Mouse (Mus musculus): ENCODE data around the gene Tdg. TPM values are rescaled to one million over a fixed set of nuclear protein-coding genes. Genes with fewer than 3 reads are reported as not detected.
"Not testable (repeated sequence)": the region's sequence is repeated elsewhere in the genome, so short reads cannot be mapped to it uniquely, and the experiment has no call there.

Gene Tdg
- total RNA-seq (2021), result 10 to 100 TPM; 53.0 to 63.8 TPM
- long read RNA-seq, experiment 1, transcript Tdg-208 (10 exons, 3,502 nt), result major isoform, 40 of 54 reads
- long read RNA-seq, experiment 1, partial matches to known transcripts, result 3 of 54 reads
- long read RNA-seq, experiment 1, other reads (novel, unspliced or antisense), result 8 of 54 reads
- long read RNA-seq, experiment 2, transcript Tdg-201 (10 exons, 2,959 nt), result minor isoform, 11 of 124 reads
- long read RNA-seq, experiment 2, transcript Tdg-208 (10 exons, 3,502 nt), result major isoform, 84 of 124 reads
- long read RNA-seq, experiment 2, partial matches to known transcripts, result 8 of 124 reads
- long read RNA-seq, experiment 2, other reads (novel, unspliced or antisense), result 20 of 124 reads

DNA sequence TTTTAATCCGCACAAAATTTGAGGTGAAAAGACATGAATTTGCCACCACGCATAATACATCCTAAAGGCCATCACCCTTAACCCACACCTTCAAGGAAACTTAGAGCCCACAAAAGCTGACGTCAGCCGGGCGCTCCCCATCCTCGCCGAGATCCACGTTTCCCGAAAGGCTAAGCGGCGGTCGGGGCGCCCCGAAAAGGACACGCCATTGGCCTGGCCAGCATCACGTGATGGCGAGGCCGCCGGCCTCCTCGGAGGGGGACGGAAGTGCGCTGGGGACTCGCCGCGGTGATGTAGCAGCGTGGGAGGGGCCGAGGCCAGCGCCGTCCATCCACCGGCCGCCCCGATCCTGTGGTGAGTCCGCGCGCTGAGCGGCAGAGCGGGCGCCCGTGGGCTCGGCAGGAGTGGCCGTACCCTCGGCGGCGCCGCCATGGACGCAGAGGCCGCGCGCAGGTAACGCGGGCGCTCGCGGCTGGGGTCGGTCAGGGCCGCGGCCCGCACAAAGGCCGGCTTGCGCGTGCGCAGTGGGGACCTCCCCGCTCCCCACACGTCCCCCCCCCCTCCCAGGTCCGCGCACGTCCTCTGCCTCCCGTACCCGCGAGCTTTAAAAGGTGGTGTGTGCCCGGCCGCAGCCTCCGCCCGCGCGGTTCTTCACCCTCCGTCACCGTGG is at the start of gene Tdg:
Tdg (plus strand) TSS at position 243 of the 670 bp plus-strand sequence.
- peak; percentile 68 to 86 for DNase-seq (ENCODE audit: low spot score in 2 of 2)

DNA sequence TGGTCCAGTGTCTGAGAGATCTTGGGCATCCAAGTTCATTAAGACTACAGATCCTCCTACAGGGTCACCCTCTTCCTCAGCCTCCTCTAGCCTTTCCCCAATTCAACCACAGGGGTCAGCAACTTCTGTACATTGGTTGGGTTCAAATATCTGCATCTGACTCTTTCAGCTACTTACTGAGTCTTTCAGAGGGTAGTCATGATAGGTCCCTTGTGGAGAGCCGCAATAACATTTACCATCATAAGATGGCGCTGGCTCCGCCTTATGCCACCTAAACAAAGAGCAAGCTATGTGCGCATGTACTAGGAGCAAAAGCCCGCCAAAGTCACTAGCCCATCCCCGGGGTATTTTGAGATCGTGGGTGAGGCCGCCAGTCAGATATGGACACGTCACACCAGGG is 40.0 kb upstream of the Tdg start:
- not testable (repeated sequence) for DNase-seq (ENCODE audit: low spot score in 2 of 2)

DNA sequence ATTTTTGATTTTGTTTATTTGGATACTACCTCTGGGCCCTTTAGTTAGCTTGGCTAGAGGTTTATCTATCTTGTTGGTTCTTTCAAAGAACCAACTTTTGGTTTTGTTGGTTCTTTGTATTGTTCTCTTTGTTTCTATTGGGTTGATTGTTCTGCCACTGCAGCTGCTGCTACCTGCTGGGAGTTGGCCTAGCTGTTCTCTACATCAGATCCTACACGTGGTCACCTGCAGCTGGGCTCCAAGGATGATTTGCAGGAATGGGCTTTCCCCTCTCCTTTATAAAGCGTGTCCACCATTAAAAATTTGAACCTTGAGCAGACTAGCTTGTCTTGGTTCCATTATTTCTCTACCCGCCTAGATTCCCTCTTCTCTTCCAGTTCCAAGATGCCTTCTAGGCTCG is 35.2 kb upstream of the Tdg start:
- not testable (repeated sequence) for DNase-seq (ENCODE audit: low spot score in 2 of 2)

DNA sequence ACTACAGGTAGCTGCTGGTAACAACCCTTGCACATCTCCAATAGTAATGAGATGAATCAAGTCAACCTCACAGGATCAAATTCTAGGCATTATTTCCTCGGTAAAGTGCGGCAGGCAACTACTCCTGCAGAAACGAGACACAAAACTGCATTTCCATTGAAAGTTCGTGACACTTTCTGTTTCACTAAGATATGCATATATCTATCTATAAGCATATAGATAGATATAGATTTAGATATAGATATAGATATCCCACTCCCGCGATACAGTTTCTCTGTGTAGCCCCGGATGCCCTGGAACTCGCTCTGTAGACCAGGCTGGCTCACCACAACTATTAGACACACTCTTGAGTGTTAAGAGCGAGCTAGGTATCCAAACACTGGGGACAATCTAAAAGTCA is 7.4 kb upstream of the Tdg start:
- no peak for DNase-seq (ENCODE audit: low spot score in 2 of 2)

DNA sequence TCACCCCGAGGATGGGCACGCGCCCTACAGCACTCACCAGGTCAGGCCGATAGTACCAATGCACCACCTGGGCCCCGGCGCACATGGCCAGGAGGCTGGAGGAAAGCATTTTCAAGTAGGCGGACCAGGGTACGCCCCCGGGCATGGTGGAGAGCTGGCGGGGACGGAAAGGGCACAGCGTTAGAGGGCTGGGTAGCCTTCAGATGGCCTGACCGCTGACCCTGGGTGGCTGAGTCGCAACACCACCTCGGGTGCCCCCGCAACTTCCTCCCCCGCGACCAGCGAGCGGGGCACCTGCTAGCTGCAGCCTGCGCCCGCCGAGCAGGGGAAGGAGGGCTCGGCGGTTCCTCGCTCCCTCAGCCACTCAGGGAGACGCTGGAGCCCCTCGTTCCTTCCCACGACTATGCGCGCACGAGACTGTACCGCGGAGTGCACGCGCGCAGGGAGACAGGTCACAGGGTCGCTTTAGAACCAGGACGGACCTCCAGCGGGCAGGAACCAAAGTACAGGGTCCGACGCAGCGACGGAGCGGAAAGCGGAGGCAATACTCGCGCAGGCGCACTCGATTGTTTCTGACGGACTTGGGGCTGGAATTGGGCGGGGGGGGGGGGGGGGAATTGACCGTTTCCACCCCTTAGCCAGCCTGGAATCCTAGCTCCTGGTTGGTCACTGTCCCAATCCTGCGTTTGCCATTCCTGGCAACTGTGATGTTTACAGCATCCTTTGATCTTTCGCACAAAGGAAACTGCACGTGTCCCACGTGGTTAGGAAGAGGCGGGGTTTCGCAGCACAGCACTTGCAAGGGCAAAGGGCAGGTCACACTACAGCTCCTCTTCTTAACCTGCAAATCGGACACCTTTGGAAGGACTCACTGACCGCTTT is 6.7 kb upstream of the Tdg start, which contains the start of gene 1190007I07Rik:
1190007I07Rik (minus strand) TSS at position 558 of the 882 bp plus-strand sequence.
- peak; percentile 69 to 78 for DNase-seq (ENCODE audit: low spot score in 2 of 2)

DNA sequence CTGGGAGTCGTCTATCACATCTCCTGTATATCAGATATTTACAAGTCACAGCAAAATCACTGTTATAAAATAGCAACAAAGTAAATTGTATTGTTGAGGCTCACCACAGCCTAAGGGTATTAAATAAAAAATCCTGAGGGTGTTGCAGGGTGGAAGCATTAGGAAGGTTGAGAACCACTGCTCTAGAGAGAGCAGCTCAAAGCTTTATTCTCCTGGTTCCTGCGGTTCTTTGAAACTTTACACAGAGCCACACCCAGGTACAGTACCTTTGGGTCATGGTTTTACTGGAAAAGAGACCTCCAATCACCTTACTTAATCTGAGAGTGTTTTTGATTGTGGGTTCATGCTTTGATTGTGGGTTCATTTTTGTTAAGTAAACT is 6.1 kb upstream of the Tdg start:
- not testable (repeated sequence) for DNase-seq (ENCODE audit: low spot score in 2 of 2)

DNA sequence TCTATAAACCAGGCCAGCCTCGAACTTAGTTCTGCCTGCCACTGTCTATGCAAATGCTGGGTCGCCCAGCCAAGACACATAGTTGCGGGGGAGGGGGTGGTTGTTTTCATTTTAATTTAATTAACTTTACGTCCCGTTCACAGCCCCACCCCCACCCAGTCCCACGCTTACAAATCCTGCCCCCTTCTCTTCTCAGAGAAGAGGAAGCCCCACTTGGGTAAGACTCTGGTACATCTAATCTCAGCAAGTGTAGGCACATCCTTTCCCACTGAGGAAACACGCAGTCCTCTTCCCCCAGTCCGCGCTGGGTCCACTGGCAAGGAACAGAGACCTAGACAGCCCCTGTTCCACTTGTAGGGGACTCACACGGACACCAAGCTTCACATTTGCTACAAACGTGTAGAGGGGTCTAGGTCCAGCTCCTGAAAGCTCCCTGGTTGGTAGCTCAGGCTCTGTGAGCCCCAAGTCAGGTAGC is 480 bp upstream of the Tdg start:
- no peak for DNase-seq (ENCODE audit: low spot score in 2 of 2)

DNA sequence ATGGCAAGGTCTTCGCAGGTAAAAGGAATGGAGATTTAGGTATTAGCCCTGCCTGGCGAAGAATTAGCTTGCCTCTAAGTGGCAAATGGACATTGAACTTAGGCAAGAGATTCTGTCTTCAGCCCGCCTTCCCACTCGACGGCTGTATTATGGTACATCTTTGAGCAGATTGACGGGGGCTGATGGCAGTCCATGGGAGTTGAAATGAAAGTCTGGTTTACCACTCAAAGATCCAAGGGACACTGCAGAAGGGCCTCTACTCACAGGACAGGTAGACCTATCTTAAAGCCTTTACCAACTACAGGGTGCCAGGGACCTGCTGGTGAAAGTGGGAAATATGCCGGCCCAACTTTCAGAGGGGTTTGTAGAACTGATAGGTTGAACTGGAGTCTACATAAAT is 869 bp downstream of the Tdg start:
- no peak for DNase-seq (ENCODE audit: low spot score in 2 of 2)

DNA sequence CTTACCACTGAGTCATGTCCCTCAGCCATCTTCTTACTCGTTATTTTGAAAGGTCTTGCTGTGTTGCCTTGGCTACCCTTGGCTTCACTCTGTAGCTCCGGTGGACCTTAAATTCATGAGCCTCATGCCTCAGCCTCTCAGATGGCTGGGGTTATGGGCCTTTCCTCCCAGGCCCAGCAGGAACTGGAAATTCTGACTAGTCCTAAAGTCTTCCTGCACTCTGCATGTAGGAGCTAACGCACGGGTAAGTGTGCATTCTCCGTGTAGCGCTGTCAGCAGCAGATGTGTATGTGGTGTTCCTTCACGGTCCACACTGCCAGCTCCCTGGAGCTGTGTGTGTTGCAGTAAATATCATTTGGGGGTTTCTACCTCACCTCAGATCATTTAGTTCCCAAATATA is 1.5 kb downstream of the Tdg start:
- DNase-seq (ENCODE audit: low spot score in 2 of 2), result no peak

DNA sequence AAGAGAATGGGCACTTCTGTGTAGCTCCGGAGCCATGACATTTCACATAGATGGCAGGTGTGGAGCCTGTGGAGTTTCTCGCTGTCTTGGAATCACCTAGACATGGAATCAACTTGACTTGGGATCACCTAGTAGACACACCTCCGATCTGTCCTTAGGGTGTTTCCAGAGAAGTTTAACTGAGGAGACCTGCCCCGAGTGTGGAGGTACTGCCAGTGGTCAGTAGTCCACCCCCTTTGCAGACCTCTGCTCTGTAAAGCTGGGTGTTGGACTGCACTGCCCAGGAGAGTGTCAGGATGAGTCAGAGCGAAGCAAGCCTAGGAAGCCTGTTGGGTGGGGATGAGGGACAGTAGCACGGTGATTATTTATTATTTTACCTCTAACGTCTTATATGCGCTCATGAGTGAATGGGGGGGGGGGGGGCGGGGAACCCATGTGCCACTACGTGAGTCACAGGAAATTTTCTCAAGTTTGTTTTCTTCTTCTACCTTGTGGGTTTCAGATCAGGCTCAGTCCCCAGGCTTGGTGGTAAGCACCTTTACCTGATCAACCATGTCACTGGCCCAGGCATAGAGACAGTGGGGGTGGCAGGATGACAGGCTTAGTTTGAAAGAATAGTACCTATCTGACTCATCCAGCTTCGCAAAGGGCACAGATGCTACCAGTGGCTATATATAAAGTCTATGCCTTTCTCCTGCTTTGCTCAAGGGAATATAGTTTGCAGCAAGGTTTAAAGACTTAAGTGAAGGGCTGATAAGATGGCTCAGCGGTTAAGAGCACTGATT is 3.1 kb downstream of the Tdg start:
- no peak for DNase-seq (ENCODE audit: low spot score in 2 of 2)

DNA sequence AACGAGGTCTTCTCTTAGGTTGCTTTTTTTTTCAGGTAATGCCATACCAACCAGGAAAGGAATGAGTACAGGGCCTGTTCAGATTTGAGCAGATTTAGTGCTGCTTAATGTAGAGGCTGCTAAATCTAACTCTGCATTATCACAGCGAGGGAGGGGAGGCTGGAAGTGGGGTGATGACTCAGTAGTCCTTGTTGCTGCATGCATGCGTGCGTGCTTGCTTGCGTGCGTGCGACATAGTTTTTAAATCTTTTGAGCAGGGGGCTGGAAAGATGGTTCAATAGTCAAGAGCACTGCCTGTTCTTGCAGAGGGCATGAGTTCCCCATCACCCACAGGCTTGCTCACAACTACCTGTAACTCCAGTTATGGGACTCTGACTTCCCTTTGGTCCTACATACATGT is 4.7 kb downstream of the Tdg start:
- DNase-seq (ENCODE audit: low spot score in 2 of 2), result no peak

DNA sequence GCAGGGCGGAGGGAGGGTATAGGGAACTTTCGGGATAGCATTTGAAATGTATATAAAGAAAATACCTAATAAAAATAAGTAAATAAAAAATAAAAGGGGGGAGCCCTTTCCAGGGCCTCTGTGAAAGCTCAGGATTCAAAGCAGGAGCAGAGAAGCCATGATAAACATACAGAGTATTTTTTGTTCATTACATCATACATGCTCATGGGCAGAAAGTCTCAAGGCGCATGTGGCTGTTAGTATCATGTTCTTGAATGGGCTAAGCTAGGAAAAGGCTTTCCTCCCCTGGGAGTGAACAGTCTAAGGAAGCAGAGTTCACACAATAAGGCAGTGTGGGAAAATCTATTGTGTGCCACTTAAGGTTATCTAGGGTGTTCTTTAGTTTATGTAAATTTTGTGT is 6.7 kb downstream of the Tdg start:
- DNase-seq (ENCODE audit: low spot score in 2 of 2), result no peak

DNA sequence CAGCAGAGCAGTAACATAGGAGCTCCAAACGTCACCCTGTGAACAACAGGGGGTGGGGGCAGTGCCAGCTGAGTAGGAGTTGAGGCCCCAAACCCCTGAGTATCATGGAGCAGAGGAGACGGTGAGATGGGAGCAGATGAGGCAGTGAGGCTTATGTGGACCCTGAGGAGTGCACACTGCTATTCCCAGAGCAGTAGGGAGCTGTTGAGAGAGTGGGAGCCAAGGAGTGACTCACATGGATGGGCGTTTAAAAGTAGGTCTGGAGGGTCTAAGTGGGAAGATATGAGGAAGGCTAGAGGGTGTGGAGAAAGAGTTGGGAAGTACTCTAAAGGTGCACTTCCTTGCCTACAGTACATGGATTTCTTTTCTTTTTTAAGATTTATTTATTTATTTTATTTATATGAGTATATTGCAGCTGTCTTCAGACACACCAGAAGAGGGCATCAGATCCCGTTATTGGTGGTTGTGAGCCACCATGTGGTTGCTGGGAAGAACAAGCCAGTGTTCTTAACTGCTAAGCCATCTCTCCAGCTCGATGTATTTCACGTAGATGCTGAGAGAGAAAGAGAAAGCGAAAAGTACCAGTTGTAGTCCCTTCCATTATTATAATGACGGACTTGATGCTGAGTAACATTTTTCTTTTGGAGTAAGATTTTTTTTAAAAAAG is 9.5 kb downstream of the Tdg start:
- DNase-seq (ENCODE audit: low spot score in 2 of 2), result no peak

DNA sequence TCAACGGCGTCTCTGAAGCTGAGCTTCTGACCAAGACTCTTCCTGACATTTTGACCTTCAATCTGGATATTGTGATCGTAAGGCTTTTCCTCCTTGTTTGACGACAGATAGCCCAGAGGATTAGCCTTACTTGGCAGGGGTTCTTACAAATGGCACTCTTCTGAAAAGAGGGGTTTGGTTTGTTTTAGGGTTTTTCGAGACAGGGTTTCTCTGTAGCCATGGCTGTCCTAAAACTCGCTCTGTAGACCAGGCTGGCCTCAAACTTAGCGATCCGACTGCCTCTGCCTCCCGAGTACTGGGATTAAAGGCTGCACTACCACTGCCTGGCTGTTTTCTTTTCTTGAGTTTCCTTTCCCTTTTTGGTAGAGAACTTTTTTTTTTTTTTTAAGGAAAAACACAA is 11.9 kb downstream of the Tdg start:
- DNase-seq (ENCODE audit: low spot score in 2 of 2), result no peak

DNA sequence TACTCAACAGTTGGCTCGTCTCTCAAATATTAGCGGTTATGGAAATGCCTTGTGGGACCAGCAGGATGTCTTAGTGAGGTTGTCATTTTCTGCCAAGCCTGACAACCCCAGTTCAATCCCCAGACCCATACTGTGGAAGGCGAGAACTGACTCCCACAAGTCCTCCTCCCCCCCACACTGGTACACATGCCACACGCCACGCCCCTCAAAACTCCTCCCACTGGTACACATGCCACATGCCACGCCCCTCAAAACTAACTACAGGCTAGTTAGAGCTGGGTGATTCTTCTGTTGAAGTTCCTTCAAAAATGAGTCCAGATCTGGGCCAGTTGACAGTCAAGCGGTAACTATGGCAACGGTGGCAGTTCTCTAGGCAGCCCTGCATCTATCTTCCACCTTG is 16.5 kb downstream of the Tdg start:
- DNase-seq (ENCODE audit: low spot score in 2 of 2), result no peak

DNA sequence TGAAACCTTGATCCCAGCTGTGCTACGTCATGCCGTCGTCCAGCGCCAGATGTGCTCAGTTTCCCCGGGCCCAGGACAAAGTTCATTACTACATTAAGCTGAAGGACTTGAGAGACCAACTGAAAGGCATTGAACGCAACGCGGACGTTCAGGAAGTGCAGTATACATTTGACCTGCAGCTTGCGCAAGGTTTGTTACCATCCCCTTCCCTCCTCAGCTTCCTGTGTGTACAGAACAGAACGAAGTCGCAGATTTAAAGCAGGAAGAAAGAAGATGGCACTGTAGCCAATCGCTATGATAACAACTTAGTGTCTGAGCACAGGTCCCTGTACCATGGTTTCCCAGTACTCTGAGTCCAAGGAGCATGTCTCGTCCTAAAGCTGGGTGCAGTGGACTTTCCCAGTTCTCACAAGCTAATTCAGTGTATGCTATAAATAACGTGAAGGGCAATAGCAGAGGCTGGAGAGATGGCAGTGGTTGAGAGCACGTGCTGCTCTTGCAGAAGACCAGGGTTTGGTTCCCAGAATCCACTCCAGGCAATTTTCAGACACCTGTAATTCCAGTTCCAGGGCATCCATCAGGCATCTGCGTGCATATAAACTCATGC is 17.7 kb downstream of the Tdg start:
- no peak for DNase-seq (ENCODE audit: low spot score in 2 of 2)

DNA sequence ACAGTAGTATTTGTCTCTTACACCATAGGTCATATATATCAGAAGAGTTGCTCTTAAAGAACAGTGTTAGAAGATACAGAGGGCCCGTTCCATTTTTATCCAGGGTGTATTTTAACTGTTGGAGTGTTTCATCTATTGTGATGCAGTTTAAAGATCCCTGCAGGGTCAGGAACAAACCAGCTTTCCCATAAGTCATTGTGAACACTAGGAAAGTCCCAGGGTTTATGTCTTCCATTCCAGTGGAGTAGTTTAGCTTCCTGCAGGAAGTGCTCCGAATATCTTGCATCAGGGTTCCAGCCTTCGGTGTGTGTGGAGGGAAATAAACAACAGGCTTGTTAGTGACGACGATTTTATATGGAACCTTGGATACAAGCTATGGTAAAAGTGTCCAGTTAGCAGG is 21.6 kb downstream of the Tdg start:
- DNase-seq (ENCODE audit: low spot score in 2 of 2), result no peak

DNA sequence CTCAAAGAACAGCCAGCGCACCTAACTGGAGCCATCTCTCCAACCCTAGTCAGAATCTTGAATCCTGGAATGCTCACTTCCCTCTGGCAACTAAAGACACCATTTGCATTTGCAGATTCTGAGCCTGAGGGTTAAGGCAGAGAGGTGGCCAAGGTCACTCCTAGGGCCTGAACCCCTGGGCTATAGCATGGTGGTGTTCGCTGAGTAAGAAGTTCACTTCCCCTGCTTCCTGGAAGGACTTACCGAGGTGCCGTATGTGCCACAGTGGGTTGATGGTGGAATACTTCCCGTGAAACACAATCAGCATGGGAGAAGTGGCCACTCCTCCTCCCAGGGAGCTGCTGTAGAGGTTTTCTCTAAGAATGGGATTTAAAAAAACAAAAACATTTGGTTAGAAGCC is 23.0 kb downstream of the Tdg start:
- DNase-seq (ENCODE audit: low spot score in 2 of 2), result no peak

DNA sequence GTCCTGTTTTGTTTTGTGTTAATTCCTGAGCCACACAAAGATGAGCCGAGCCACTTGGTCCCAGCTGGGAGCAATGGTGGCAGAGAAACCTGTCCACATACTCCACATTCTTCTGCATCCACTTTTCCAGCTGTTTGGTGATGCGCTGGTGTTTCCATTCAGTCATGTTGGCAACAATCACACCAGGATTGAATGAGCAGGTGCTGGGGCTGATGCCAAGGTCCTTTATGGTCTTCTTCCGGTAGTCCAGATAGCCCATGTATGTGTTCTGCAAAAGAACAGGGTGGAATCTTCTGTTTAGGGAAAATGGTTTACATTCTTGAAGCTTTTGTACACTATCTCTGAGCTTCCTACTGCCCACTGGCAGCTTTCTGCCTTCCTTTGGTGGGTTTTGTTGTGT is 25.0 kb downstream of the Tdg start:
- DNase-seq (ENCODE audit: low spot score in 2 of 2), result no peak

DNA sequence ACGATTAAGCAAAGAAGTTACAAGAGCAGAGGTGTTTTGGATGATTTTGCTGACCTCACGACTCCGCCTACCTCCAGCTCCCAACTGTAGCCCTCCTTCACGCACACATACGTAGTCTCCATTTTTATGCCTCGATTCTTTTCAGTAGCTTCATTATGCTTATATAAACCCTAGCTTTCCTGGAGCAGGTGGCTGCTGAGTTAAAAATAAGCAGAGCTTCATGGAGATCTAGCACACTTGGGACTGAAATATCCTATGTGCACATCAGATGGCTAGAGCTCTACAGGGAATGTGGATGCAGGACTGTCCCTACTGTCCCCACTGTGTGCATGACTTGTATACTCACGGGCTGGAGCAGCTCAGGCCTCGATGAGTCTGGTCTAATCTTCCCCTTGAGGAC is 32.2 kb downstream of the Tdg start:
- no peak for DNase-seq (ENCODE audit: low spot score in 2 of 2)
